Mouse (Mus musculus) CH12.LX (cell line): Measurements from ENCODE around the gene Hoxb7. TPM values are rescaled to one million over a fixed set of nuclear protein-coding genes. Genes with fewer than 3 reads are reported as not detected.
A peak's percentile ranks its signal among the peaks of the same experiment; 100 is the strongest.

Experiments used
- DNase-seq: peaks from one replicate; pipeline ENCODE4 v3.0.0-alpha.2; 2013; ENCODE audit errors: extremely low read depth
- H3K27ac ChIP-seq: 2 replicates; pipeline ENCODE4 v1.5.1; 2012; ENCODE audit warnings: low read depth, mild to moderate bottlenecking, control low read depth, moderate library complexity; ENCODE audit not compliant: insufficient read depth
- H3K27me3 ChIP-seq: replicated peaks from 2 replicates; pipeline ENCODE3; 2012; ENCODE audit warnings: inconsistent platforms
- H3K36me3 ChIP-seq, 2 experiments: replicated peaks in 1 of 2; 2 replicates each; pipeline versions ENCODE3 to v1.6.1; 2012; ENCODE audit warnings: inconsistent platforms in 1 of 2, low read length in 1 of 2, mild to moderate bottlenecking in 1 of 2, mixed read lengths in 1 of 2, moderate library complexity in 1 of 2; ENCODE audit not compliant: control insufficient read depth in 1 of 2, insufficient read depth in 1 of 2
- H3K4me1 ChIP-seq, 2 experiments: 2 replicates each; pipeline ENCODE4 v1.6.1; 2012; ENCODE audit warnings: inconsistent platforms in 1 of 2, moderate library complexity in 1 of 2; ENCODE audit not compliant: insufficient read depth in 2 of 2, control insufficient read depth in 1 of 2
- H3K4me2 ChIP-seq: 2 replicates; pipeline ENCODE4 v1.6.1; 2012; ENCODE audit warnings: low read depth, mild to moderate bottlenecking, control low read depth; ENCODE audit not compliant: poor library complexity, insufficient read depth, severe bottlenecking
- H3K4me3 ChIP-seq, 3 experiments: fragments of 150-350 bp in 1 of 3; sonication (generic) in 1 of 3; replicated peaks in 1 of 3; 2 replicates each; pipeline versions ENCODE3 to v1.5.1; 2011 to 2012; ENCODE audit warnings: low read depth in 2 of 3, low read length in 2 of 3, mild to moderate bottlenecking in 2 of 3, moderate library complexity in 2 of 3, control low read depth in 1 of 3, improper control_type of control experiment in 1 of 3, inconsistent platforms in 1 of 3, mixed read lengths in 1 of 3; ENCODE audit not compliant: poor library complexity in 1 of 3
- H3K79me2 ChIP-seq: replicated peaks from 2 replicates; pipeline ENCODE4 v1.6.1; 2012; ENCODE audit warnings: mild to moderate bottlenecking, moderate library complexity; ENCODE audit not compliant: control insufficient read depth, poor library complexity, insufficient read depth, severe bottlenecking; ENCODE audit errors: extremely low read depth
- H3K9ac ChIP-seq: 2 replicates; pipeline ENCODE4 v1.6.1; 2012; ENCODE audit warnings: low read depth, mild to moderate bottlenecking, control low read depth, moderate library complexity; ENCODE audit not compliant: insufficient read depth
- H3K9me3 ChIP-seq: replicated peaks from 2 replicates; pipeline ENCODE3; 2012; ENCODE audit warnings: low read length, inconsistent platforms, mixed read lengths
- BHLHE40 ChIP-seq: IDR thresholded peaks from 2 replicates; pipeline ENCODE4 v1.6.1; 2011; ENCODE audit warnings: mild to moderate bottlenecking, low read depth, low read length, improper control_type of control experiment
- CHD1 ChIP-seq: IDR thresholded peaks from 2 replicates; pipeline ENCODE4 v1.6.1; 2012; ENCODE audit warnings: low read depth, low read length, improper control_type of control experiment, inconsistent platforms
- CHD2 ChIP-seq: IDR thresholded peaks from 2 replicates; pipeline ENCODE4 v1.6.1; 2011; ENCODE audit warnings: low read length, improper control_type of control experiment
- E2F4 ChIP-seq: IDR thresholded peaks from 2 replicates; pipeline ENCODE4 v1.6.1; 2011; ENCODE audit warnings: low read depth, low read length, improper control_type of control experiment; ENCODE audit not compliant: insufficient replicate concordance
- ELF1 ChIP-seq: IDR thresholded peaks from 2 replicates; pipeline ENCODE4 v1.6.1; 2014; ENCODE audit warnings: low read depth, mild to moderate bottlenecking, inconsistent platforms, low read length, improper control_type of control experiment
- HCFC1 ChIP-seq: IDR thresholded peaks from 2 replicates; pipeline ENCODE4 v1.6.1; 2012; ENCODE audit warnings: low read depth, mild to moderate bottlenecking, inconsistent platforms, low read length, improper control_type of control experiment
- JUN ChIP-seq: IDR thresholded peaks from 2 replicates; pipeline ENCODE4 v1.6.1; 2011; ENCODE audit warnings: low read depth, mild to moderate bottlenecking, low read length, improper control_type of control experiment, moderate library complexity; ENCODE audit not compliant: insufficient read depth
- JUND ChIP-seq: conservative IDR thresholded peaks from 2 replicates; pipeline ENCODE4 v1.6.1; 2011; ENCODE audit warnings: low read depth, low read length, improper control_type of control experiment
- KAT2A ChIP-seq: IDR thresholded peaks from 2 replicates; pipeline ENCODE4 v1.6.1; 2012; ENCODE audit warnings: low read length, improper control_type of control experiment, inconsistent platforms; ENCODE audit not compliant: insufficient replicate concordance
- MAZ ChIP-seq: IDR thresholded peaks from 2 replicates; pipeline ENCODE4 v1.6.1; 2012; ENCODE audit warnings: low read depth, mild to moderate bottlenecking, inconsistent platforms, low read length, improper control_type of control experiment, moderate library complexity
- MXI1 ChIP-seq: IDR thresholded peaks from 2 replicates; pipeline ENCODE4 v1.6.1; 2011; ENCODE audit warnings: mild to moderate bottlenecking, low read depth, low read length, improper control_type of control experiment
- MYC ChIP-seq: IDR thresholded peaks from 2 replicates; pipeline ENCODE4 v1.6.1; 2011; ENCODE audit warnings: low read depth, mild to moderate bottlenecking, improper control_type of control experiment, low read length
- NRF1 ChIP-seq: IDR thresholded peaks from 2 replicates; pipeline ENCODE4 v1.6.1; 2014; ENCODE audit warnings: low read depth, mild to moderate bottlenecking, inconsistent platforms, low read length, improper control_type of control experiment, moderate library complexity
- POLR2A ChIP-seq: IDR thresholded peaks from 2 replicates; pipeline ENCODE4 v1.6.1; 2011; ENCODE audit warnings: low read depth, mild to moderate bottlenecking, improper control_type of control experiment, low read length
- POLR2AphosphoS2 ChIP-seq: IDR thresholded peaks from 2 replicates; pipeline ENCODE4 v1.6.1; 2011; ENCODE audit warnings: low read depth, low read length, improper control_type of control experiment
- RCOR1 ChIP-seq: conservative IDR thresholded peaks from 2 replicates; pipeline ENCODE4 v1.6.1; 2012; ENCODE audit warnings: low read depth, mild to moderate bottlenecking, inconsistent platforms, low read length, improper control_type of control experiment
- SMC3 ChIP-seq: IDR thresholded peaks from 2 replicates; pipeline ENCODE4 v1.6.1; 2011; ENCODE audit warnings: low read depth, low read length, improper control_type of control experiment
- TCF12 ChIP-seq: IDR thresholded peaks from 2 replicates; pipeline ENCODE4 v1.6.1; 2014; ENCODE audit warnings: low read depth, mild to moderate bottlenecking, inconsistent platforms, low read length, improper control_type of control experiment
- UBTF ChIP-seq: IDR thresholded peaks from 2 replicates; pipeline ENCODE4 v1.6.1; 2012; ENCODE audit warnings: low read depth, mild to moderate bottlenecking, inconsistent platforms, low read length, improper control_type of control experiment, moderate library complexity
- ZC3H11A ChIP-seq: IDR thresholded peaks from 2 replicates; pipeline ENCODE4 v1.6.1; 2012; ENCODE audit warnings: low read depth, mild to moderate bottlenecking, inconsistent platforms, low read length, improper control_type of control experiment
- ZKSCAN1 ChIP-seq: IDR thresholded peaks from 2 replicates; pipeline ENCODE4 v1.6.1; 2012; ENCODE audit warnings: low read depth, inconsistent platforms, low read length, improper control_type of control experiment, borderline replicate concordance
- ZNF384 ChIP-seq: IDR thresholded peaks from 2 replicates; pipeline ENCODE4 v1.6.1; 2012; ENCODE audit warnings: low read depth, low read length, improper control_type of control experiment, inconsistent platforms
- dilution Hi-C: fragments of 300-500 bp; cut with MboI; formaldehyde crosslinking; loops from 2 replicates; pipeline ENCODE4 v1.14.3; 2020; ENCODE audit warnings: low sequenced_read_pairs; ENCODE audit not compliant: extremely low pct_unique_long_range_greater_than_20kb, extremely low pct_ligation_motif_present
- in situ Hi-C: fragments of 300-500 bp; cut with MboI; formaldehyde crosslinking; loops from 3 replicates; pipeline ENCODE4 v1.14.3; 2019; ENCODE audit warnings: low sequenced_read_pairs, low pct_ligation_motif_present, low pct_unique_long_range_greater_than_20kb, mixed read lengths
- polyA plus RNA-seq: library from polyadenylated mRNA; unstranded; fragments of >175 nt; gene quantifications from 2 replicates; pipeline ENCODE4 v1.2.1, GENCODE M21; 2012; ENCODE audit warnings: low read depth; ENCODE audit not compliant: insufficient read length
- total RNA-seq, 2 experiments: library from RNA; depleted of rRNA; stranded (reverse); fragments of 300-350 nt in 1 of 2; fragments of >200 nt in 1 of 2; gene quantifications; 2 replicates each; pipeline ENCODE4 v1.2.3; 2012 to 2014

The Hoxb7 gene
- total and polyA plus RNA-seq, 3 experiments = not detected

DNA sequence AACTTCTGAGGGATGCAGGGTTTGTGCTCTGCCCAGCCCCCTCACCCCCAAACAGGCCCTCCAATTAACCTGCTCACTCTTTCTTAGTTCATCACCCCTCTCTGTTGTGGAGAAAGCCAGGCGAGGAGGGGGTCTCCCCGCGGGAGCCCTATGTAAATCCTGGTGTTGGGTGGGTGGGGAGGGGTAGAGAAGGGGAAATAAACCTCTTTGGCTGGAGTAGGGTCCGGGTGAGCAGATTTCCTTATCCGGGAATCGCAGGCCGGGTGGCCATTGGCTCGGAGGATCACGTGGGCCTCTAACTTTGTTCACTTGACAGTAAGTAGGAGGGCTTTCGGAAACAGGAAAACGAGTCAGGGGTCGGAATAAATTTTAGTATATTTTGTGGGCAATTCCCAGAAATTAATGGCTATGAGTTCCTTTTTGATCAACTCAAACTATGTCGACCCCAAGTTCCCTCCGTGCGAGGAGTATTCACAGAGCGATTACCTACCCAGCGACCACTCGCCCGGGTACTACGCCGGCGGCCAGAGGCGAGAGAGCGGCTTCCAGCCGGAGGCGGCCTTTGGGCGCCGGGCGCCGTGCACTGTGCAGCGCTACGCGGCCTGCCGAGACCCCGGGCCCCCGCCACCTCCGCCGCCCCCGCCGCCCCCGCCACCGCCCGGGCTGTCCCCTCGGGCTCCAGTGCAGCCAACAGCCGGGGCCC, 32.1 kb downstream of the Hoxb7 start (continued):
- TF ChIP-seq JUN = no peak
- no peak for TF ChIP-seq KAT2A
- TF ChIP-seq CHD1 = no peak
- TF ChIP-seq ZC3H11A = no peak
- TF ChIP-seq MYC = no peak
- peak; percentile 62; the same call in 1 of the 2 replicates for TF ChIP-seq BHLHE40
- peak; percentile 72 for TF ChIP-seq POLR2A
- TF ChIP-seq RCOR1 = no peak
- no peak for TF ChIP-seq NRF1
- 0 out of 2 replicates have a peak, but pooled peaks have one; percentile 45 for TF ChIP-seq TCF12
- no peak for TF ChIP-seq SMC3
- no peak for TF ChIP-seq JUND
- TF ChIP-seq POLR2AphosphoS2 = no peak
- no peak for TF ChIP-seq ZKSCAN1
- TF ChIP-seq MAZ = peak; percentile 65; the same call in 1 of the 2 replicates

DNA sequence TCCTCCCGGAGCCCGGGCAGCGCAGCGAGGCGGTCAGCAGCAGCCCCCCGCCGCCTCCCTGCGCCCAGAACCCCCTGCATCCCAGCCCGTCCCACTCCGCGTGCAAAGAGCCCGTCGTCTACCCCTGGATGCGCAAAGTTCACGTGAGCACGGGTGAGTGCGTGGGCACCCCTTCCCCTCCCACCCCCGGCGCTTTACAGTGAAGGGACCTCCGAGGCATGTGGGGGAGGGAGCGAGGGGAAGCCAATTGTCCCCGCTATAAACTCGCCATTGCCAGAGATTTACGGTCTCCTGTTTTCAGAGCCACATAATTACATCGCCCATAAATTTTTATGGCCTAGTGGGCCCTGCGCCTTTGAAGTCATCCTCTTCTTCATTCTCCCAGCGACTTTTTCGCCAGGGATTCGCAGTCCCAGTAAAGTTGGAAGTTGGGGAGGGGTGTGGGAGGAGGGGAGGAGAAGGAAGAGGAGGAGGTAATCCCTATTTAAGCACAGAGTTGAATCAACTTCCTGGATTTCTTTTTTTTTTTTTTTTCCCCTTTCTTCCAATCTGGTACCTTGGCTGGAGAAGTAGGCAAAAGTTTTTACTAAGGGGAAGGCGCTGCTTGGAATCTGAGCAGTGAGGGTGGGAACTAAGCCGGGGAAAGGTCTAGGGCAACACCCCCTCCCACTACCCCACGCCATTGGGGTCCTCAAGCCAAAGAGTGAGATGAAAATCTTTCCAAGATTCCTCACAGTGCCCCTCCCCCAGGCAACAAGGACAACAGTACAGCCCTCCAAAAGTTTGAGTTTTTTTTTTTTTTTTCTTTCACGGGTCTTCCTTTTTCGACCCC, 32.9 kb downstream of the Hoxb7 start:
- Histone ChIP-seq H3K79me2 (no peaks in the 10 kb centered on the region), H3K4me2 (peak overlapping the region; percentile 68), H3K4me1 (peaks cover 4 to 15% of the 10 kb centered on the region in 2 experiments; a peak in 2 of 4 replicates), H3K27me3 (peaks cover 17% of the 10 kb centered on the region), H3K4me3 (peak overlapping the region; percentile 69 to 82 (median 76))
- peak; percentile 34 for DNase-seq
- peak; percentile 28; the same call in 1 of the 2 replicates for TF ChIP-seq HCFC1
- TF ChIP-seq BHLHE40 = peak; percentile 75
- peak; percentile 50 for TF ChIP-seq ZNF384
- TF ChIP-seq E2F4 = no peak
- TF ChIP-seq MXI1 = no peak
- TF ChIP-seq CHD2 = peak; percentile 53
- no peak for TF ChIP-seq POLR2AphosphoS2
- TF ChIP-seq ELF1 = peak; percentile 36
- TF ChIP-seq UBTF = no peak; the same call in 1 of the 2 replicates
- TF ChIP-seq, all 38 proteins: peak for 5
- Histone ChIP-seq H3K36me3 (peaks cover 0 to 11% of the 10 kb centered on the region in 2 experiments), H3K9ac (peak overlapping the region; percentile 96), H3K27ac (no peak overlapping the region), H3K9me3 (no peaks in the 10 kb centered on the region)
- dilution Hi-C loops = no loop called here
- in situ Hi-C loops = loop anchor here (25.0 kb wide), 1 partner anchor 218 kb away; no protein-coding TSS in a partner anchor
